25 mouse cellular contexts compared by ENCODE assay signal in genomic region chr2:69480965-69481364, GRCm38 (mm10).
"Had no signal": no experiment of that assay in that cellular context is flagged by ENCODE, and none has a peak within 500 bp of the region (broad histone marks: within the 10 kb centered on the region; RNA-seq: fewer than 3 reads in every experiment).

No protein-coding gene starts in this region.

- DNase-seq: cerebellum, adult 2 months; cerebellum, adult 8-10 months; cerebellum, adult 9-10 months; cerebellum, adult 9-11 months; cerebellum, postnatal 10 days; cerebellum, postnatal 14 days; cerebellum, postnatal 25 days; cerebellum, postnatal 36 days; embryo, embryonic 11 days; forebrain, postnatal 0 days; gastrocnemius, adult 2 months; gastrocnemius, postnatal 10 days; gastrocnemius, postnatal 14 days; gastrocnemius, postnatal 25 days; gastrocnemius, postnatal 36 days; heart, adult 2 months had no signal

- H3K9me3 ChIP-seq: embryonic facial prominence, embryonic 10.5 days; embryonic facial prominence, embryonic 12.5 days; embryonic facial prominence, embryonic 13.5 days; embryonic facial prominence, embryonic 15.5 days; forebrain, embryonic 10.5 days; forebrain, embryonic 12.5 days; forebrain, embryonic 13.5 days; forebrain, embryonic 15.5 days had no signal

- H3K27me3 ChIP-seq: embryonic facial prominence, embryonic 12.5 days; embryonic facial prominence, embryonic 13.5 days; embryonic facial prominence, embryonic 15.5 days; forebrain, embryonic 12.5 days; forebrain, embryonic 13.5 days; forebrain, embryonic 15.5 days had no signal

- H3K4me3 ChIP-seq: embryonic facial prominence, embryonic 10.5 days; embryonic facial prominence, embryonic 12.5 days; embryonic facial prominence, embryonic 13.5 days; embryonic facial prominence, embryonic 15.5 days; erythroblast, embryonic 14.5 days; forebrain, embryonic 10.5 days; forebrain, embryonic 12.5 days; forebrain, embryonic 13.5 days; forebrain, embryonic 15.5 days; gastrocnemius, adult 2 months; heart, adult 2 months had no signal

- H3K4me1 ChIP-seq: embryonic facial prominence, embryonic 10.5 days; embryonic facial prominence, embryonic 12.5 days; embryonic facial prominence, embryonic 13.5 days; embryonic facial prominence, embryonic 15.5 days; forebrain, embryonic 10.5 days; forebrain, embryonic 12.5 days; forebrain, embryonic 13.5 days; forebrain, embryonic 15.5 days had no signal

- H3K36me3 ChIP-seq: embryonic facial prominence, embryonic 12.5 days; embryonic facial prominence, embryonic 13.5 days; embryonic facial prominence, embryonic 15.5 days; forebrain, embryonic 12.5 days; forebrain, embryonic 15.5 days had no signal

- H3K27ac ChIP-seq: embryonic facial prominence, embryonic 10.5 days; embryonic facial prominence, embryonic 12.5 days; embryonic facial prominence, embryonic 13.5 days; embryonic facial prominence, embryonic 15.5 days; forebrain, embryonic 10.5 days; forebrain, embryonic 12.5 days; forebrain, embryonic 13.5 days; forebrain, embryonic 15.5 days; gastrocnemius, adult 2 months; heart, adult 2 months had no signal
